Mouse (Mus musculus): ENCODE data around the gene F13a1. TPM values are rescaled to one million over a fixed set of nuclear protein-coding genes. Genes with fewer than 3 reads are reported as not detected.

Gene F13a1
- polyA plus RNA-seq, 1 experiment from 2014 or later, result 14.3 TPM

DNA sequence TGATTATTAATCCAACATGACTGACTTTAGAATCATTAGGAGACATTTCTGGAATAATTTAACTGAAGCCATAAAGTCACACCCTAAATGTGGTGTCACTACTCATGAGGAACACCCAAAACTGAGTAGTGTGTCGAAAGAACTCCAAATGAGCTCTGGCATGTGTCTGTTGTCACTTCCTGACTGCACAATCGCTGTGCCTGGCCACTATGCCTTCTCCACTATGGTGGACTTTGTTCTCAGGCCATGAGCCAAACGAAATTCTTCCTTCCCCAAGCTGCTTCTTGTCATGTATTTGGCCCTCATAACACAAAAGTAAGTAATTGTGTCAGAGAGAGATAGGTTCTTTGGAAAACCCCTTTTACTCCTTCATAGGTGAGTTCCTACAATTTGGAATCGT, 61.7 kb downstream of the F13a1 start:
- DNase-seq (ENCODE audit: low spot score) (no peak), ATAC-seq (ENCODE audit: low FRiP score) (no peak)
- Histone ChIP-seq H3K4me2 (replicated peaks; ENCODE audit: low read depth, low read length) (no peak overlapping the region), H3K9me3 (ENCODE audit: control insufficient read depth, low read length) (no peaks in the 10 kb centered on the region), H3K27ac (ENCODE audit: low read depth, low read length) (no peak overlapping the region), H3K9ac (ENCODE audit: low read depth, low read length) (no peak overlapping the region), H3K36me3 (ENCODE audit: control insufficient read depth, insufficient read depth, low read length) (no peaks in the 10 kb centered on the region), H3K4me1 (replicated peaks; ENCODE audit: control insufficient read depth, insufficient read depth, low read length) (no peaks in the 10 kb centered on the region), H3K4me3 (ENCODE audit: low read depth, low read length) (no peak overlapping the region), H3K27me3 (ENCODE audit: control insufficient read depth, insufficient read depth, low read length) (no peaks in the 10 kb centered on the region)
- 79% methylated on average over 4 of the region's 4 CpGs for WGBS

DNA sequence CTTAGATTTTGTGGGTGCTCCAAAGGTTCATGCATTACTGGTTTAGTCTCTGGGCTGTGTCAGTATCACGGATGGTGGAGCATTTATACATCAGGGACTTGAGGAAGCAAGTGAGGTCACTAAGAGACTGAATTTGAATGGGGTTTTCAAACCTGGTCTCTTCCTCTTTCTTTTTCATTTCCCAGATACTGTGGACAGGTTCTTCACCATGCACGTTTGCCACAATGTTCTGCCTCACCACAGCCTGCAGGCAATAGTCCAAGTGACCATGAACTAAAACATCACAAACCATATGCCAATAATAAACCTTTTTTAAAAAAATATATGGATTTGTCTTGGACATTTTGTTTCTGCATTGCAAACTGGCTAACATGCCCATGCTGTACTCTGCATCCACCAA, 77.0 kb downstream of the F13a1 start:
- no peak overlapping the region for H3K27ac ChIP-seq (ENCODE audit: low read depth, low read length)
- H3K4me3 ChIP-seq (ENCODE audit: low read depth, low read length), result no peak overlapping the region
- no peak overlapping the region for H3K4me2 ChIP-seq (replicated peaks; ENCODE audit: low read depth, low read length)
- no peak for ATAC-seq (ENCODE audit: low FRiP score)
- H3K27me3 ChIP-seq (ENCODE audit: control insufficient read depth, insufficient read depth, low read length), result no peaks in the 10 kb centered on the region
- 86% methylated on average over 2 of the region's 2 CpGs for WGBS
- no peak for DNase-seq (ENCODE audit: low spot score)
- no peak overlapping the region for H3K9ac ChIP-seq (ENCODE audit: low read depth, low read length)
- H3K4me1 ChIP-seq (replicated peaks; ENCODE audit: control insufficient read depth, insufficient read depth, low read length), result no peaks in the 10 kb centered on the region
- no peaks in the 10 kb centered on the region for H3K9me3 ChIP-seq (ENCODE audit: control insufficient read depth, low read length)
- no peaks in the 10 kb centered on the region for H3K36me3 ChIP-seq (ENCODE audit: control insufficient read depth, insufficient read depth, low read length)

DNA sequence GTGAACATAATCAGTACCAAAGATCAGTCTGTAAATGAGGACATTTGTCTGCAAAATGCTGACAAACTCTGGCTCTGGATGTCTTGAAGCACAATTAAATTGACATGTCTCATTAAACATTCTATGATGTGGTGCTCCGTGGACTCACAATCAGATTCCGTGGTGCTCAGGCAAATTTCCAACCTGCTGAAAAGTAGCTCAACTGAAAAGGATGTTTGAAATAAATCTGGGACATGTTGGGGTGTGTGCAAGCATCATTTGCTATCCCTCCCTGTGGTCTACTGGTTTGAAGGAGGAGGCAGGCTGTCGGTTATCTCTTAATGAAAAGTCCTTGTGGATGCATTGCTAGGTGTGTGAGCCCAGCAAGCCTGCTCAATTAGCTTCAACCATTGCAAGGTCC, 77.8 kb downstream of the F13a1 start:
- ATAC-seq (ENCODE audit: low FRiP score) (no peak), DNase-seq (ENCODE audit: low spot score) (no peak)
- no peak overlapping the region for H3K9ac ChIP-seq (ENCODE audit: low read depth, low read length)
- H3K4me1 ChIP-seq (replicated peaks; ENCODE audit: control insufficient read depth, insufficient read depth, low read length), result no peaks in the 10 kb centered on the region
- no peak overlapping the region for H3K4me2 ChIP-seq (replicated peaks; ENCODE audit: low read depth, low read length)
- H3K36me3 ChIP-seq (ENCODE audit: control insufficient read depth, insufficient read depth, low read length), result no peaks in the 10 kb centered on the region
- no peak overlapping the region for H3K27ac ChIP-seq (ENCODE audit: low read depth, low read length)
- WGBS, result 85% methylated on average over 3 of the region's 3 CpGs
- H3K9me3 ChIP-seq (ENCODE audit: control insufficient read depth, low read length), result no peaks in the 10 kb centered on the region
- no peaks in the 10 kb centered on the region for H3K27me3 ChIP-seq (ENCODE audit: control insufficient read depth, insufficient read depth, low read length)
- H3K4me3 ChIP-seq (ENCODE audit: low read depth, low read length), result no peak overlapping the region

DNA sequence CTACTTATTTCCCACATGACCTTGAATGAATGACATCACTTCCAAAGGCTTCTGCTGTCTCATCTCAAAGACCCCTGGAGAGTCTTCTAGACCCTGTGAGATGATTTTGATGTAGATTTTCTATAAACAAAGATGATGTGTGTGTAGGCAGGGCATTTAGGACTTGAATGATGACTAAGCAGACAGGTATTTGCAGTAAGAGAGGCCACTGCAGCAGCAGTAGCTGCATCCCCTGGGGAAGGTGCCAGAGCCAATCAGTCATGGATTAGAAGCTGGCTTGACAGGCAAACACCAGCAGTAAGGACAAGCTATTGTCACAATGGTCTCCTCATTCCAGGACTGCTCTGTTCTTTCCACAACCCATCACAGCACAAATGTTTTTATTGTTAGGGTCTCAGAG, 87.1 kb downstream of the F13a1 start:
- no peak overlapping the region for H3K27ac ChIP-seq (ENCODE audit: low read depth, low read length)
- DNase-seq (ENCODE audit: low spot score) (no peak), ATAC-seq (ENCODE audit: low FRiP score) (no peak)
- no peak overlapping the region for H3K4me3 ChIP-seq (ENCODE audit: low read depth, low read length)
- no peak overlapping the region for H3K9ac ChIP-seq (ENCODE audit: low read depth, low read length)
- H3K4me1 ChIP-seq (replicated peaks; ENCODE audit: control insufficient read depth, insufficient read depth, low read length), result no peaks in the 10 kb centered on the region
- no peaks in the 10 kb centered on the region for H3K27me3 ChIP-seq (ENCODE audit: control insufficient read depth, insufficient read depth, low read length)
- H3K9me3 ChIP-seq (ENCODE audit: control insufficient read depth, low read length), result no peaks in the 10 kb centered on the region
- no peaks in the 10 kb centered on the region for H3K36me3 ChIP-seq (ENCODE audit: control insufficient read depth, insufficient read depth, low read length)
- no peak overlapping the region for H3K4me2 ChIP-seq (replicated peaks; ENCODE audit: low read depth, low read length)

DNA sequence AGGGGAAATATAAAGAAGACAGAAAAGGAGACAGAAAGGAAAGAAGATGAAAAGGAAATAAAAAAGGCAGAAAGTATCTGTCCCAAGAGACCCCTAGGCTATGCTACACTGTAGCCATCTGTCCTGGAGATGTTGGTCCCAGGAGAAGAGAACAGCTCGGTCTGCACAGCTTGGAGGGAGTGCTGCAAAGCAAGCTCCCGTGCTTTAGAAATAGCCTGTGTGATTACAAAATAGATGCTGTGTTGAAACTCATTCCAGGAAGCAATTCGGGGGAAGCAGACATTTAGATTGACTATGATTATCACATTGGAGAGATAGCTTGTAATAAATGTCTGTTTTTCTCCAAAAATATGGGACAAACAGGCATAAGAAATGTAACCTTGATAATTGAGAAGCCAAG, 91.0 kb downstream of the F13a1 start:
- Histone ChIP-seq H3K36me3 (ENCODE audit: control insufficient read depth, insufficient read depth, low read length) (no peaks in the 10 kb centered on the region), H3K9me3 (ENCODE audit: control insufficient read depth, low read length) (no peaks in the 10 kb centered on the region), H3K27me3 (ENCODE audit: control insufficient read depth, insufficient read depth, low read length) (no peaks in the 10 kb centered on the region), H3K4me3 (ENCODE audit: low read depth, low read length) (no peak overlapping the region), H3K4me1 (replicated peaks; ENCODE audit: control insufficient read depth, insufficient read depth, low read length) (no peaks in the 10 kb centered on the region), H3K4me2 (replicated peaks; ENCODE audit: low read depth, low read length) (no peak overlapping the region), H3K9ac (ENCODE audit: low read depth, low read length) (no peak overlapping the region), H3K27ac (ENCODE audit: low read depth, low read length) (no peak overlapping the region)
- no peak for ATAC-seq (ENCODE audit: low FRiP score)
- no peak for DNase-seq (ENCODE audit: low spot score)
- 76% methylated on average over 3 of the region's 3 CpGs for WGBS

DNA sequence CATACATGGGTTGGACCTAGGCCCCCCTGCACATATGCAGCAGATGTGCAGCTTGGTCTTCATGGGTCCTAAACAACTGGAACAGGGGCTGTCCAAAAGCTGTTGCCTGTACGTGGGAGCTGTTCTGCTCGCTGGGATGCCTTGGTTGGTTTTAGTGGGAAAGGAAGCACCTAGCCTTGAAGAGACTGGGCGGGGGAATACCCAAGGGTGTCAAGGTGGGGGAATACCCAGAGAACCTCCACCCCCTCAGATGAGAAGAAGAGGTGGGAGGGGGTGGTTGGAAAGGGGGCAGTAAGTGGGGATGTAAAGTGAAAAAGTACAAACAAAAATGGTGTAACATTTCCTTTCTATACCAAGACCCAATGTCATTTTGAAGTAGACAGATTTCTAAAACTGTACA, 95.1 kb downstream of the F13a1 start:
- no peaks in the 10 kb centered on the region for H3K27me3 ChIP-seq (ENCODE audit: control insufficient read depth, insufficient read depth, low read length)
- ATAC-seq (ENCODE audit: low FRiP score) (no peak), DNase-seq (ENCODE audit: low spot score) (no peak)
- H3K4me2 ChIP-seq (replicated peaks; ENCODE audit: low read depth, low read length), result no peak overlapping the region
- H3K4me1 ChIP-seq (replicated peaks; ENCODE audit: control insufficient read depth, insufficient read depth, low read length), result no peaks in the 10 kb centered on the region
- WGBS, result 89% methylated on average over 3 of the region's 3 CpGs
- no peaks in the 10 kb centered on the region for H3K9me3 ChIP-seq (ENCODE audit: control insufficient read depth, low read length)
- no peak overlapping the region for H3K9ac ChIP-seq (ENCODE audit: low read depth, low read length)
- no peaks in the 10 kb centered on the region for H3K36me3 ChIP-seq (ENCODE audit: control insufficient read depth, insufficient read depth, low read length)
- H3K4me3 ChIP-seq (ENCODE audit: low read depth, low read length), result no peak overlapping the region
- H3K27ac ChIP-seq (ENCODE audit: low read depth, low read length), result no peak overlapping the region

DNA sequence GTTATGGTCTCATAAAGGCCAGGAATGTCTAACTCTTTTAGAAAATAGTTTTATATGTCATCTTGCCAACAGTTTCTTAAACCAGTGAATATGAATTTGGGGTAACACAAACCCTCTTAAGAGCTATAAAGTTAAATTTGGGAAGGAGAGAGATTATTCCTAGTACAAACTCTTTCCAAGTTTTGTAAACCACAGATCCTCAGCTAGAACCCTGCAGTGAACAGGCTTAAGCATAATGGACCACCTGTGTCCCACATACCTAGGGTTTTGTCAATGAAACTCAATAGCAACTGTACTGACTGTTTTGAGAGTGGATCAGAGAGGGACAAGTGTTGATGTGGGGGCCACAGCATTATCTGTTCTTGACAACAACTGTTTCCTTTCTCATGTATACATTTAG, 96.4 kb downstream of the F13a1 start:
- Histone ChIP-seq H3K27me3 (ENCODE audit: control insufficient read depth, insufficient read depth, low read length) (no peaks in the 10 kb centered on the region), H3K9ac (ENCODE audit: low read depth, low read length) (no peak overlapping the region), H3K9me3 (ENCODE audit: control insufficient read depth, low read length) (no peaks in the 10 kb centered on the region), H3K4me3 (ENCODE audit: low read depth, low read length) (no peak overlapping the region), H3K36me3 (ENCODE audit: control insufficient read depth, insufficient read depth, low read length) (no peaks in the 10 kb centered on the region), H3K4me1 (replicated peaks; ENCODE audit: control insufficient read depth, insufficient read depth, low read length) (no peaks in the 10 kb centered on the region), H3K4me2 (replicated peaks; ENCODE audit: low read depth, low read length) (no peak overlapping the region), H3K27ac (ENCODE audit: low read depth, low read length) (no peak overlapping the region)
- no peak for DNase-seq (ENCODE audit: low spot score)
- ATAC-seq (ENCODE audit: low FRiP score), result no peak

DNA sequence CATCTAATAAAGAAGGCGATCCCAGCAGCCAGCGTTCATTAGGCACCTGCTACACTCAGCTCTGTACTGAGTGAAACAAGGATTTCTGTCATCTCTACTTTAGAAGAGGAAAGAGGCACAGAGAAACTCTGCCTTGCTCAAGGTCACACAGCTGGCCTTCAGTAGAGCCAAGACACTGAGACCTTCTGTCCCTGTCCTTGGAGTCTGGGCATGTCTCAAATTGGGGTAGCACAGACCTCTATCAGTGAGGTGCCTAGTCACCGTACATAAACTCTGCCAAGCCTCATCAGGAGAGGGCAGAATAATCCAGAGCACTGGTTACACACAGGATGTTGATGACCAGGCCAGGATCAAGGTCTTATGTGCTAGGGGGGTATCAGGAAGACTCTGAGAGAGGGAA, 108.2 kb downstream of the F13a1 start:
- H3K36me3 ChIP-seq (ENCODE audit: control insufficient read depth, insufficient read depth, low read length), result no peaks in the 10 kb centered on the region
- no peaks in the 10 kb centered on the region for H3K27me3 ChIP-seq (ENCODE audit: control insufficient read depth, insufficient read depth, low read length)
- H3K4me3 ChIP-seq (ENCODE audit: low read depth, low read length), result no peak overlapping the region
- no peaks in the 10 kb centered on the region for H3K9me3 ChIP-seq (ENCODE audit: control insufficient read depth, low read length)
- WGBS, result 68% methylated on average over 3 of the region's 3 CpGs
- no peak overlapping the region for H3K27ac ChIP-seq (ENCODE audit: low read depth, low read length)
- H3K9ac ChIP-seq (ENCODE audit: low read depth, low read length), result no peak overlapping the region
- H3K4me2 ChIP-seq (replicated peaks; ENCODE audit: low read depth, low read length), result no peak overlapping the region
- no peak for ATAC-seq (ENCODE audit: low FRiP score)
- DNase-seq (ENCODE audit: low spot score), result no peak
- H3K4me1 ChIP-seq (replicated peaks; ENCODE audit: control insufficient read depth, insufficient read depth, low read length), result no peaks in the 10 kb centered on the region

DNA sequence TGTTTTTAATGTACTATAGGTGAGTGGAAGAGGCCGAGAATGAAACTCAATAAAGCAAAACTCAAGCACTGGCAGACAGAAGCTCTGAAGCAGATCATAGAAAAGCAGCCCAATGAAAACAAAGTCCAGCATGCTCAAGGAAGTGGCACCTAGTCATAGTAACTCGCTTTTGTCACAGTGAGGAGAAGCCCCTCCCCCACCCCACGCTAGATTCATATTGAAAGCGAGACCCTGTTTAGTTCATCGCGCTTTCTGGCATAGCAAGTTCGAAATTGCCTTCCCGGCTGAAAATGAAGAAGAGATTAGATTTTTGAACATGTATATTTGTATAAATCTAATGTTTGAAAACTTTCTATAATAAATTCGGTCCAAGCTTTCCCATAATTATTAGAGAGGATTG, 118.0 kb downstream of the F13a1 start:
- DNase-seq (ENCODE audit: low spot score) (no peak), ATAC-seq (ENCODE audit: low FRiP score) (no peak)
- Histone ChIP-seq H3K27ac (ENCODE audit: low read depth, low read length) (no peak overlapping the region), H3K4me3 (ENCODE audit: low read depth, low read length) (no peak overlapping the region), H3K9me3 (ENCODE audit: control insufficient read depth, low read length) (no peaks in the 10 kb centered on the region), H3K4me2 (replicated peaks; ENCODE audit: low read depth, low read length) (no peak overlapping the region), H3K4me1 (replicated peaks; ENCODE audit: control insufficient read depth, insufficient read depth, low read length) (no peaks in the 10 kb centered on the region), H3K9ac (ENCODE audit: low read depth, low read length) (no peak overlapping the region), H3K27me3 (ENCODE audit: control insufficient read depth, insufficient read depth, low read length) (no peaks in the 10 kb centered on the region), H3K36me3 (ENCODE audit: control insufficient read depth, insufficient read depth, low read length) (no peaks in the 10 kb centered on the region)
- WGBS, result 88% methylated on average over 9 of the region's 9 CpGs

All from hindbrain, embryonic 11.5 days (tissue).